ENCODE assay signal across 18 mouse cellular contexts in genomic region chr16:55616408-55617120, GRCm38 (mm10).
DNase-seq lines count a peak whose midpoint lies in the region; ATAC-seq lines count a peak whose summit lies in the region.
"Had no signal": no experiment of that assay in that cellular context is flagged by ENCODE, and none has a peak within 500 bp of the region (broad histone marks: within the 10 kb centered on the region; RNA-seq: fewer than 3 reads in every experiment).

No protein-coding gene starts in this region.

- ATAC-seq in megakaryocyte progenitor cell, adult 5-6 weeks (replicated peaks; ENCODE audit: poor library complexity) = 0 out of 2 replicates have a peak, but pooled peaks have one; percentile 20
- ATAC-seq: CD4-positive, CD25-positive, alpha-beta regulatory T cell, adult 4 months; forebrain, embryonic 14.5 days; forebrain, embryonic 16.5 days had no signal

- peak; percentile 56 for DNase-seq in retina, postnatal 1 day
- DNase-seq in retina, embryonic 14.5 days (ENCODE audit: low spot score) = no peak
- DNase-seq in Muller cell, postnatal 12 days (ENCODE audit: inconsistent ontology term) = peak; percentile 76
- DNase-seq in lung, postnatal 10 days = no peak
- DNase-seq in layer of hippocampus, adult 18-20 months (ENCODE audit: low spot score in 2 of 2) = no peak
- DNase-seq: adrenal gland, adult 2 months; adrenal gland, postnatal 10 days; adrenal gland, postnatal 25 days; B cell, adult 2 months; cerebellum, adult 11-12 months; cerebellum, adult 2 months; cerebellum, adult 9-10 months; cerebellum, postnatal 10 days; cerebellum, postnatal 25 days had no signal

Comparison
In these comparisons a context has a peak if more than half of its experiments do, and no peak if none do; other contexts are left out.
1. DNase-seq: peak in retina, postnatal 1 day (single experiment) and Muller cell, postnatal 12 days (single experiment); none in retina, embryonic 14.5 days (single experiment), lung, postnatal 10 days (single experiment) and layer of hippocampus, adult 18-20 months (0 of 2).